Mouse (Mus musculus): Measurements from ENCODE around the gene Cdh13. TPM values are rescaled to one million over a fixed set of nuclear protein-coding genes. Genes with fewer than 3 reads are reported as not detected.

The Cdh13 gene
- polyA plus RNA-seq, 1 experiment from 2014 or later, result 18.2 TPM

GRCm38 (mm10) chr8:118350136-118350535 is 66.6 kb downstream of the Cdh13 start:
- H3K4me2 ChIP-seq (ENCODE audit: low read length), result no peak overlapping the region
- H3K27ac ChIP-seq (ENCODE audit: low read depth), result no peak overlapping the region
- H3K9me3 ChIP-seq (ENCODE audit: control insufficient read depth, low read length), result no peaks in the 10 kb centered on the region
- WGBS, result 77% methylated on average over 7 of the region's 7 CpGs
- no peaks in the 10 kb centered on the region for H3K4me1 ChIP-seq (replicated peaks; ENCODE audit: control insufficient read depth, insufficient read depth, low read length)
- H3K27me3 ChIP-seq (replicated peaks; ENCODE audit: control insufficient read depth, insufficient read depth, low read length), result no peaks in the 10 kb centered on the region
- no peak for DNase-seq (ENCODE audit: low spot score)
- H3K9ac ChIP-seq (ENCODE audit: low read length), result no peak overlapping the region
- no peak overlapping the region for H3K4me3 ChIP-seq (ENCODE audit: low read depth, low read length)
- no peaks in the 10 kb centered on the region for H3K36me3 ChIP-seq (ENCODE audit: control insufficient read depth, insufficient read depth, low read length)
- ATAC-seq (replicated peaks; ENCODE audit: low FRiP score, low TSS enrichment, low read depth), result no peak

DNA sequence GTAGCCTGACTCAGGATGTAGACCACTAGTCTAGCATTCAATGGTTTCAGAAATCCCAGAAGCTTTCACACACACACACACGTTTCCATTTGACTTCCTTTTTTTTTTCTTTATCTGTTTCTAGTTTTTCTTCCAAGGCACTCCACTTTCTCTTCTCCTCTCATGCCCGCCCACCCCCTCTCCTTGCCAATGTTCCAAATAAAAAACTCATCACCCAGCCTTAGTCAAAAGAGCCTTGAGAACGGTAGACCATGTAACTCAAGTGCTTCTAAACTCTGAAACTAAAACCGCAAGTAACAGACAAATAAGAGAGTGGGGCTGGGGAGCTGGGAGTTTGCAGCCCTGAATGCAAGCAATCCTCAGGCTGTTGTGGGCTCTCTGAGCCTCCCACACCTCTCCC is 69.5 kb downstream of the Cdh13 start:
- ATAC-seq (replicated peaks; ENCODE audit: low FRiP score, low TSS enrichment, low read depth), result no peak
- DNase-seq (ENCODE audit: low spot score), result no peak
- WGBS, result 77% methylated on average over 4 of the region's 4 CpGs
- H3K36me3 ChIP-seq (ENCODE audit: control insufficient read depth, insufficient read depth, low read length), result no peaks in the 10 kb centered on the region
- H3K4me3 ChIP-seq (ENCODE audit: low read depth, low read length), result no peak overlapping the region
- H3K4me2 ChIP-seq (ENCODE audit: low read length), result no peak overlapping the region
- no peaks in the 10 kb centered on the region for H3K4me1 ChIP-seq (replicated peaks; ENCODE audit: control insufficient read depth, insufficient read depth, low read length)
- no peak overlapping the region for H3K27ac ChIP-seq (ENCODE audit: low read depth)
- no peaks in the 10 kb centered on the region for H3K27me3 ChIP-seq (replicated peaks; ENCODE audit: control insufficient read depth, insufficient read depth, low read length)
- H3K9me3 ChIP-seq (ENCODE audit: control insufficient read depth, low read length), result no peaks in the 10 kb centered on the region
- no peak overlapping the region for H3K9ac ChIP-seq (ENCODE audit: low read length)

GRCm38 (mm10) chr8:118357067-118357466 is 73.5 kb downstream of the Cdh13 start:
- DNase-seq (ENCODE audit: low spot score) (no peak), ATAC-seq (replicated peaks; ENCODE audit: low FRiP score, low TSS enrichment, low read depth) (no peak)
- Histone ChIP-seq H3K4me3 (ENCODE audit: low read depth, low read length) (no peak overlapping the region), H3K36me3 (ENCODE audit: control insufficient read depth, insufficient read depth, low read length) (no peaks in the 10 kb centered on the region), H3K9ac (ENCODE audit: low read length) (no peak overlapping the region), H3K4me2 (ENCODE audit: low read length) (no peak overlapping the region), H3K9me3 (ENCODE audit: control insufficient read depth, low read length) (no peaks in the 10 kb centered on the region), H3K4me1 (replicated peaks; ENCODE audit: control insufficient read depth, insufficient read depth, low read length) (no peaks in the 10 kb centered on the region), H3K27me3 (replicated peaks; ENCODE audit: control insufficient read depth, insufficient read depth, low read length) (no peaks in the 10 kb centered on the region), H3K27ac (ENCODE audit: low read depth) (no peak overlapping the region)
- WGBS, result 92% methylated on average over 5 of the region's 5 CpGs

GRCm38 (mm10) chr8:118357596-118357995 is 74.1 kb downstream of the Cdh13 start:
- WGBS, result 85% methylated on average over 7 of the region's 7 CpGs
- H3K36me3 ChIP-seq (ENCODE audit: control insufficient read depth, insufficient read depth, low read length), result no peaks in the 10 kb centered on the region
- H3K4me3 ChIP-seq (ENCODE audit: low read depth, low read length), result no peak overlapping the region
- DNase-seq (ENCODE audit: low spot score) (no peak), ATAC-seq (replicated peaks; ENCODE audit: low FRiP score, low TSS enrichment, low read depth) (no peak)
- no peak overlapping the region for H3K27ac ChIP-seq (ENCODE audit: low read depth)
- no peaks in the 10 kb centered on the region for H3K4me1 ChIP-seq (replicated peaks; ENCODE audit: control insufficient read depth, insufficient read depth, low read length)
- no peak overlapping the region for H3K4me2 ChIP-seq (ENCODE audit: low read length)
- H3K9ac ChIP-seq (ENCODE audit: low read length), result no peak overlapping the region
- no peaks in the 10 kb centered on the region for H3K9me3 ChIP-seq (ENCODE audit: control insufficient read depth, low read length)
- H3K27me3 ChIP-seq (replicated peaks; ENCODE audit: control insufficient read depth, insufficient read depth, low read length), result no peaks in the 10 kb centered on the region

- H3K9me3 ChIP-seq (ENCODE audit: control insufficient read depth, low read length), result no peaks in the 10 kb centered on the region
- ATAC-seq (replicated peaks; ENCODE audit: low FRiP score, low TSS enrichment, low read depth) (no peak), DNase-seq (ENCODE audit: low spot score) (no peak)
- H3K36me3 ChIP-seq (ENCODE audit: control insufficient read depth, insufficient read depth, low read length), result no peaks in the 10 kb centered on the region
- no peaks in the 10 kb centered on the region for H3K4me1 ChIP-seq (replicated peaks; ENCODE audit: control insufficient read depth, insufficient read depth, low read length)
- 65% methylated on average over 3 of the region's 3 CpGs for WGBS
- H3K4me2 ChIP-seq (ENCODE audit: low read length), result no peak overlapping the region
- H3K9ac ChIP-seq (ENCODE audit: low read length), result no peak overlapping the region
- no peak overlapping the region for H3K27ac ChIP-seq (ENCODE audit: low read depth)
- H3K27me3 ChIP-seq (replicated peaks; ENCODE audit: control insufficient read depth, insufficient read depth, low read length), result no peaks in the 10 kb centered on the region
- H3K4me3 ChIP-seq (ENCODE audit: low read depth, low read length), result no peak overlapping the region
Observed at GRCm38 (mm10) chr8:118363781-118364180, 80.2 kb downstream of the Cdh13 start.

- no peak for ATAC-seq (replicated peaks; ENCODE audit: low FRiP score, low TSS enrichment, low read depth)
- no peak overlapping the region for H3K9ac ChIP-seq (ENCODE audit: low read length)
- H3K4me2 ChIP-seq (ENCODE audit: low read length), result no peak overlapping the region
- no peaks in the 10 kb centered on the region for H3K9me3 ChIP-seq (ENCODE audit: control insufficient read depth, low read length)
- H3K4me3 ChIP-seq (ENCODE audit: low read depth, low read length), result no peak overlapping the region
- H3K27me3 ChIP-seq (replicated peaks; ENCODE audit: control insufficient read depth, insufficient read depth, low read length), result no peaks in the 10 kb centered on the region
- 81% methylated on average over 3 of the region's 3 CpGs for WGBS
- H3K36me3 ChIP-seq (ENCODE audit: control insufficient read depth, insufficient read depth, low read length), result no peaks in the 10 kb centered on the region
- no peak overlapping the region for H3K27ac ChIP-seq (ENCODE audit: low read depth)
- H3K4me1 ChIP-seq (replicated peaks; ENCODE audit: control insufficient read depth, insufficient read depth, low read length), result no peaks in the 10 kb centered on the region
- DNase-seq (ENCODE audit: low spot score), result no peak
Observed at GRCm38 (mm10) chr8:118373092-118373491, 89.6 kb downstream of the Cdh13 start.

GRCm38 (mm10) chr8:118374738-118375137 is 91.2 kb downstream of the Cdh13 start:
- Histone ChIP-seq H3K27me3 (replicated peaks; ENCODE audit: control insufficient read depth, insufficient read depth, low read length) (no peaks in the 10 kb centered on the region), H3K9me3 (ENCODE audit: control insufficient read depth, low read length) (no peaks in the 10 kb centered on the region), H3K27ac (ENCODE audit: low read depth) (no peak overlapping the region), H3K4me2 (ENCODE audit: low read length) (no peak overlapping the region), H3K9ac (ENCODE audit: low read length) (no peak overlapping the region), H3K4me1 (replicated peaks; ENCODE audit: control insufficient read depth, insufficient read depth, low read length) (no peaks in the 10 kb centered on the region), H3K36me3 (ENCODE audit: control insufficient read depth, insufficient read depth, low read length) (no peaks in the 10 kb centered on the region), H3K4me3 (ENCODE audit: low read depth, low read length) (no peak overlapping the region)
- WGBS, result 54% methylated on average over 6 of the region's 6 CpGs
- no peak for DNase-seq (ENCODE audit: low spot score)
- no peak for ATAC-seq (replicated peaks; ENCODE audit: low FRiP score, low TSS enrichment, low read depth)

GRCm38 (mm10) chr8:118376791-118377190 is 93.3 kb downstream of the Cdh13 start:
- DNase-seq (ENCODE audit: low spot score) (no peak), ATAC-seq (replicated peaks; ENCODE audit: low FRiP score, low TSS enrichment, low read depth) (no peak)
- Histone ChIP-seq H3K9ac (ENCODE audit: low read length) (no peak overlapping the region), H3K4me1 (replicated peaks; ENCODE audit: control insufficient read depth, insufficient read depth, low read length) (no peaks in the 10 kb centered on the region), H3K27ac (ENCODE audit: low read depth) (no peak overlapping the region), H3K9me3 (ENCODE audit: control insufficient read depth, low read length) (no peaks in the 10 kb centered on the region), H3K4me2 (ENCODE audit: low read length) (no peak overlapping the region), H3K4me3 (ENCODE audit: low read depth, low read length) (no peak overlapping the region), H3K36me3 (ENCODE audit: control insufficient read depth, insufficient read depth, low read length) (no peaks in the 10 kb centered on the region), H3K27me3 (replicated peaks; ENCODE audit: control insufficient read depth, insufficient read depth, low read length) (no peaks in the 10 kb centered on the region)
- WGBS, result 43% methylated on average over 3 of the region's 3 CpGs

DNA sequence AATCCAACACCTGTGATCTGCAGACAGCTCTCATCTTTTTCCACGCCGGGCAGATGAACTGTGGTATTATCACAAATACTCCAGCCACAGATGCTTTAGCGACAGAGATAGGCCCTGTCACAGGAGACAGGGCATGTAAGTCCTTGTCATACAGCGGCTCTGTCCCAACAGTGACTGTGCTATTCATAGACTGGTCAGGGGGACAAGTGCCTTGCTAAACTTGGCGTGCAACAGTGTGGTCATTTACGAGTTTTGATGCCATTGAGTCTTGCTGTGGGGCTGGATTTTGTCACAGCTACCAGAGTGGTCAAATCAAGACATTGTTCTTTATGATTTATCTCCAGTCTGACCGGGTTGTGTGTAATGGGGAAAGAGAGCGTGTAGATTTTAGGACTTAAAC is 95.5 kb downstream of the Cdh13 start:
- WGBS, result 80% methylated on average over 8 of the region's 8 CpGs
- no peaks in the 10 kb centered on the region for H3K27me3 ChIP-seq (replicated peaks; ENCODE audit: control insufficient read depth, insufficient read depth, low read length)
- no peaks in the 10 kb centered on the region for H3K4me1 ChIP-seq (replicated peaks; ENCODE audit: control insufficient read depth, insufficient read depth, low read length)
- H3K9me3 ChIP-seq (ENCODE audit: control insufficient read depth, low read length), result no peaks in the 10 kb centered on the region
- ATAC-seq (replicated peaks; ENCODE audit: low FRiP score, low TSS enrichment, low read depth), result no peak
- no peak overlapping the region for H3K4me3 ChIP-seq (ENCODE audit: low read depth, low read length)
- DNase-seq (ENCODE audit: low spot score), result no peak
- H3K9ac ChIP-seq (ENCODE audit: low read length), result no peak overlapping the region
- no peak overlapping the region for H3K4me2 ChIP-seq (ENCODE audit: low read length)
- no peaks in the 10 kb centered on the region for H3K36me3 ChIP-seq (ENCODE audit: control insufficient read depth, insufficient read depth, low read length)
- H3K27ac ChIP-seq (ENCODE audit: low read depth), result no peak overlapping the region

Measured in intestine, embryonic 14.5 days (tissue).